ENCODE assay signal across 30 mouse cellular contexts in genomic region chr1:88317279-88317678, GRCm38 (mm10). TPM values are rescaled to one million over a fixed set of nuclear protein-coding genes. Genes with fewer than 3 reads are reported as not detected.
"Had no signal": no experiment of that assay in that cellular context is flagged by ENCODE, and none has a peak within 500 bp of the region (broad histone marks: within the 10 kb centered on the region; RNA-seq: fewer than 3 reads in every experiment).

No protein-coding gene starts in this region.

- DNase-seq: gastrocnemius, postnatal 14 days; gastrocnemius, postnatal 36 days; heart, adult 18-20 months; heart, postnatal 14 days; heart, postnatal 36 days; kidney, adult 11 months; kidney, adult 2 months; kidney, adult 9 months; kidney, postnatal 10 days; kidney, postnatal 25 days; kidney, postnatal 4 days; liver, embryonic 13.5 days had no signal

- H3K9ac ChIP-seq: heart, embryonic 13.5 days; heart, embryonic 15.5 days; hindbrain, embryonic 13.5 days; hindbrain, embryonic 15.5 days; kidney, embryonic 15.5 days; limb, embryonic 13.5 days; limb, embryonic 15.5 days; liver, embryonic 13.5 days had no signal

- H3K4me3 ChIP-seq: heart, embryonic 13.5 days; heart, embryonic 15.5 days; hindbrain, embryonic 13.5 days; hindbrain, embryonic 15.5 days; kidney, embryonic 15.5 days; layer of hippocampus, adult 2 months; left cerebral cortex, adult 2 months; limb, embryonic 13.5 days; limb, embryonic 15.5 days; liver, embryonic 13.5 days had no signal

- H3K9me3 ChIP-seq: heart, embryonic 13.5 days; heart, embryonic 15.5 days; hindbrain, embryonic 13.5 days; hindbrain, embryonic 15.5 days; kidney, embryonic 15.5 days; limb, embryonic 13.5 days; limb, embryonic 15.5 days; liver, embryonic 13.5 days had no signal

- H3K36me3 ChIP-seq: heart, embryonic 13.5 days; heart, embryonic 15.5 days; hindbrain, embryonic 13.5 days; hindbrain, embryonic 15.5 days; kidney, embryonic 15.5 days; limb, embryonic 13.5 days; limb, embryonic 15.5 days; liver, embryonic 13.5 days had no signal

- H3K27ac ChIP-seq: heart, embryonic 13.5 days; heart, embryonic 15.5 days; hindbrain, embryonic 13.5 days; hindbrain, embryonic 15.5 days; hindbrain, postnatal 0 days; kidney, embryonic 15.5 days; layer of hippocampus, adult 2 months; left cerebral cortex, adult 2 months; limb, embryonic 13.5 days; limb, embryonic 15.5 days; liver, embryonic 13.5 days had no signal

- ATAC-seq: hindbrain, postnatal 0 days; intestine, embryonic 16.5 days had no signal

- H3K4me2 ChIP-seq: heart, embryonic 11.5 days; heart, embryonic 13.5 days; heart, embryonic 15.5 days; hindbrain, embryonic 13.5 days; hindbrain, embryonic 15.5 days; kidney, embryonic 15.5 days; limb, embryonic 13.5 days; limb, embryonic 15.5 days; liver, embryonic 11.5 days; liver, embryonic 13.5 days had no signal

- H3K4me1 ChIP-seq: heart, embryonic 13.5 days; heart, embryonic 15.5 days; hindbrain, embryonic 13.5 days; hindbrain, embryonic 15.5 days; kidney, embryonic 15.5 days; limb, embryonic 13.5 days; limb, embryonic 15.5 days; liver, embryonic 13.5 days had no signal

- H3K27me3 ChIP-seq: heart, embryonic 13.5 days; heart, embryonic 15.5 days; hindbrain, embryonic 13.5 days; hindbrain, embryonic 15.5 days; kidney, embryonic 15.5 days; limb, embryonic 13.5 days; limb, embryonic 15.5 days; liver, embryonic 13.5 days had no signal

RNA-seq across cellular contexts. Expression of gene Trpm8, which starts 39.8 kb away (rescaled TPM):
- polyA plus RNA-seq: gonadal fat pad, adult 2 months; heart, embryonic 15.5 days; heart, postnatal 0 days; hindbrain, embryonic 11.5 days; intestine, embryonic 14.5 days; intestine, embryonic 16.5 days; kidney, adult 2 months; kidney, embryonic 15.5 days; limb, embryonic 11.5 days; limb, embryonic 13.5 days; limb, embryonic 15.5 days; liver, embryonic 11.5 days; liver, embryonic 13.5 days had no signal
